Mouse (Mus musculus): Measurements from ENCODE around the gene Aldoc. TPM values are rescaled to one million over a fixed set of nuclear protein-coding genes. Genes with fewer than 3 reads are reported as not detected.

Aldoc gene
- polyA plus RNA-seq, 1 experiment from 2014 or later: 8.8 TPM

GRCm38 (mm10) chr11:78344328-78344889 is 21.6 kb downstream of the Aldoc start:
- DNase-seq (ENCODE audit: low spot score): no peak
- ATAC-seq (replicated peaks; ENCODE audit: low FRiP score): peak; percentile 84
- Histone ChIP-seq H3K36me3 (ENCODE audit: control insufficient read depth, insufficient read depth, low read length) (peaks cover 19% of the 10 kb centered on the region), H3K4me2 (peak overlapping the region; percentile 99), H3K27me3 (replicated peaks; ENCODE audit: control insufficient read depth, insufficient read depth, low read length) (no peaks in the 10 kb centered on the region), H3K4me3 (ENCODE audit: low read depth, low read length) (peak overlapping the region; percentile 96), H3K9ac (ENCODE audit: low read depth, low read length) (peak overlapping the region; percentile 91), H3K4me1 (replicated peaks; ENCODE audit: control insufficient read depth, insufficient read depth, low read length) (peaks cover 39% of the 10 kb centered on the region), H3K27ac (ENCODE audit: low read depth, low read length) (peak overlapping the region; percentile 90), H3K9me3 (ENCODE audit: control insufficient read depth, low read length) (no peaks in the 10 kb centered on the region)
- 39% methylated on average over 6 of the region's 6 CpGs for WGBS

DNA sequence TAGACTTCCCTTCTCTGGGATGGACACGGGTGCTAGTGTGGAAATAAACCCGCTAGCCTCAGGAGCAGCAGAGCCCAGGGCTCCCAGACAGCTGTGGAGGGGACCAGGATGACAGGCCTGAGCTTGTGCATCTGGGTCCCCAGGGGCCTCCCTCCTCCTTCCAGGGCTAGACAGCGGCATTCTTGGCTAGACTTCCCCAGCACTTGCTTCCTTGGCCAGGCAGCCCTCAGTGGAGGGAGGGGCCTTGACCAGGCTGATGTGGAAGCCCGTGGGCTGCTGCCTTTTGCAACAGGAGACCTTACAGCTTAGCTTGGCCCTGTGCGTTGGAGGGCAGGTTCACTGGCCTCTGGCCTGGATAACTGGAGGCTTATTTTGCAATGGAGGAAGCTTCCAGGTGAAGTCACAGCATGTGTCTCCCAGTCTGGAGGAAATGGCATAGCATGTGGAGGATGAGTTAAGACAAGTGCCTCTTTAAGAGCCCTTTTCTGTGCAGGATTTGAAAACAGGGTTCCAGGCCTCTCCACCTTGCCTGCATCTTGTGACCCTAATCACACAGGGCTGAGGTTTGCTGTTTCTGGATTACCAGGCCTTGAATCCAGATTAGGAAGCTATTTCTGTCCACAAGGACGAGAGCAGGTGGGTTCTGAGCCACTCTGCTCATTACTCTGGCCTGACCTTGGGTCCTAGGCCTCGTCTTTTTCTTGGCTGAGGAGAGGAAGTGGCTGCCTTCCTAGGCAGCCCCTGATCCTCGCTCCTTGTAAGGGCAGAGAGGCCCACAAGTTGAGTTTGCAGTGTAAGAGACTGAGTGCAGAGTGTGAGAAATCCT is 22.3 kb downstream of the Aldoc start:
- Histone ChIP-seq H3K27me3 (replicated peaks; ENCODE audit: control insufficient read depth, insufficient read depth, low read length) (no peaks in the 10 kb centered on the region), H3K27ac (ENCODE audit: low read depth, low read length) (peak overlapping the region; percentile 90), H3K4me3 (ENCODE audit: low read depth, low read length) (peak overlapping the region; percentile 96), H3K4me1 (replicated peaks; ENCODE audit: control insufficient read depth, insufficient read depth, low read length) (peaks cover 42% of the 10 kb centered on the region), H3K36me3 (ENCODE audit: control insufficient read depth, insufficient read depth, low read length) (peaks cover 19% of the 10 kb centered on the region), H3K9ac (ENCODE audit: low read depth, low read length) (peak overlapping the region; percentile 59), H3K4me2 (peak overlapping the region; percentile 99), H3K9me3 (ENCODE audit: control insufficient read depth, low read length) (no peaks in the 10 kb centered on the region)
- DNase-seq (ENCODE audit: low spot score): peak; percentile 56
- 33% methylated on average over 8 of the region's 8 CpGs for WGBS
- ATAC-seq (replicated peaks; ENCODE audit: low FRiP score): peak; percentile 21

DNA sequence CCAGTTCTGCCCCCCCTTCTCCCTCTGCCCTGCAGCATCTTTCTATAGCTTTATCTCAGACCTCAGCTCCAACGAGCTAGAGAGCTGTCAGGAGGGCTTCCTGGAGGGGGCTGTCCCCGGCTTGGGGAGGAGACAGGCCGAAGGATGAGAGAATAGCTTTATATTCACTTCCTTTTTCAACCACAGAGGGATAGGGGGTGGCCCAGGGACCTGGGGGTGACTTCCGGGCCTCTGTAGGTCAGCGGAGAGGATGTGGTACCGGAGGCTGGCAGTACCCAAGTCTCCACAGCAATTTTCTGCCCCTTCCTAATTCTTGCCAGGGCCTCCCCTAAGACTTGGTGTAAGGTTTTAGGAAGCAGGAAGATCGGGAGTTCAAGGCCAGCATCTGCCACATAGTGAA is 23.0 kb downstream of the Aldoc start:
- peak overlapping the region; percentile 96 for H3K4me3 ChIP-seq (ENCODE audit: low read depth, low read length)
- ATAC-seq (replicated peaks; ENCODE audit: low FRiP score) (no peak), DNase-seq (ENCODE audit: low spot score) (no peak)
- H3K9me3 ChIP-seq (ENCODE audit: control insufficient read depth, low read length): no peaks in the 10 kb centered on the region
- H3K27ac ChIP-seq (ENCODE audit: low read depth, low read length): peak overlapping the region; percentile 90
- peak overlapping the region; percentile 99 for H3K4me2 ChIP-seq
- peaks cover 42% of the 10 kb centered on the region for H3K4me1 ChIP-seq (replicated peaks; ENCODE audit: control insufficient read depth, insufficient read depth, low read length)
- 37% methylated on average over 7 of the region's 7 CpGs for WGBS
- H3K36me3 ChIP-seq (ENCODE audit: control insufficient read depth, insufficient read depth, low read length): peaks cover 18% of the 10 kb centered on the region
- peak overlapping the region; percentile 59 for H3K9ac ChIP-seq (ENCODE audit: low read depth, low read length)
- no peaks in the 10 kb centered on the region for H3K27me3 ChIP-seq (replicated peaks; ENCODE audit: control insufficient read depth, insufficient read depth, low read length)

DNA sequence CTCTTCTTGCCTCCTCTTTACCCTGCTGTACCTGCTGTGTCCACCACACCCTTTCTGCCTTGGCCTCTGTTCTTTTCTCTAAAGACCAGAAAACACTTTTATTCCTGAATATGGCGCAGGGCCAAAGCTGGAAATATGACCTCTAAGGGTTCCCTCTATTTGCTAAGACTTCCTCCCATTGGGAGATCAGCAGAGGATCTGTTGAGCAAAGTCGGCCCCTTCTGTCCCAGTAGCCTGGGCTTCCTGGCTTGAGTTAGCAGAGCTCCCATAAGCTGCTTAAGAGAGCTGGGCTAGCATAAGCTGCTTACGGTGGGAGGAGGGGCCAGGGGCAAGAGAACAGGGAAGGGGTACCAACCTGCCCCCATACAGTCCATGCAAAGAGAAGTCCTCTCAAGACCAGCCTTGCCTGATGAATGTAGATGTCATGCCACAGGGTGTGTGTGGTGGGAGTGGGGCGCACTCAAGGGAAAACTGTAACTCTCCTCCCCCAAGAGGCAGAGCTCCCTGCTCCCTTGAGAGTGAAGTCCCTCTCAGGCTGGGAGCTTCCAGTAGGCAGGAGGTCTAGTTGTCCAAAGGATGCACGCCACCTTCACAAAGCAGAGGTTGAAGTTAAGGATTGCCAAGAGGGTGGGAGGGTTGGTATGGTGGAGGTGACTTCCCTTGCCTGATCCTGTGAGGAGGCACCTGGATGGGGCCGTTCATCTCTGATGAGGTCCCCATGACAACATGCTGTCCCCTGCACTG is 23.7 kb downstream of the Aldoc start:
- H3K9me3 ChIP-seq (ENCODE audit: control insufficient read depth, low read length): no peaks in the 10 kb centered on the region
- DNase-seq (ENCODE audit: low spot score) (no peak), ATAC-seq (replicated peaks; ENCODE audit: low FRiP score) (no peak)
- peak overlapping the region; percentile 59 for H3K9ac ChIP-seq (ENCODE audit: low read depth, low read length)
- H3K4me3 ChIP-seq (ENCODE audit: low read depth, low read length): peak overlapping the region; percentile 96
- WGBS: 78% methylated on average over 6 of the region's 6 CpGs
- no peaks in the 10 kb centered on the region for H3K27me3 ChIP-seq (replicated peaks; ENCODE audit: control insufficient read depth, insufficient read depth, low read length)
- H3K27ac ChIP-seq (ENCODE audit: low read depth, low read length): peak overlapping the region; percentile 90
- peak overlapping the region; percentile 99 for H3K4me2 ChIP-seq
- peaks cover 42% of the 10 kb centered on the region for H3K4me1 ChIP-seq (replicated peaks; ENCODE audit: control insufficient read depth, insufficient read depth, low read length)
- peaks cover 14% of the 10 kb centered on the region for H3K36me3 ChIP-seq (ENCODE audit: control insufficient read depth, insufficient read depth, low read length)

DNA sequence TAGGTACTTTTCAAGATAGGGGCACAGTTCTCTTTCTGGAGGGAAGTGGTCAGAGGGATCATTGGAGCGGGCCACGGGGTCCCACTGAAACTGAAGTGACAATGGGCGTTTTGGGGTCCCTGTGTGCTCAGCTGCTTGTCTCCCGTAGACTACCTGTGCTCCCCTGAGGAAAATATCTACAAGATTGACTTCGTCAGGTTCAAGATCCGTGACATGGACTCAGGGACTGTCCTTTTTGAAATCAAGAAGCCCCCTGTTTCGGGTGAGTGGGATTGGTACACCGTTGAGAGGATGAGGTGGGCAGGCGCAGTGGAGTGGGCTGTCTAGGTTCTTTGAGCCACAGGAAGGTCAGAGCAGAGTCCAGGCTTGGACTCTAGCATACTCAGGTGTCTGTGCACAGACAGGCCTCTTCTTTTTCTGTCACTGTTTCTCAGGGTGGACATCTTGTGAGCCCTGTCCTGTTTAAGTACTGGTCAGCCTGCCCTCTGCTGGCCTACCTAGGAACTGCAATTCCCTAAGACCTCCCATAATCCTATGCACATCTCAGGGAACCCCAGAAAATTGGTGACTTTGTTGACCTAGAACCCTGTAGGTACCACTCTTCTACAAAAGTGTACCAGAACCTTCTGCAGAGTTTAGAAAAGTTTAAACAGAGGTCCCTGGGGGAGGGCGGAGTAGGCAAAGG is 24.4 kb downstream of the Aldoc start:
- ATAC-seq (replicated peaks; ENCODE audit: low FRiP score) (no peak; the same call in 1 of the 2 replicates), DNase-seq (ENCODE audit: low spot score) (peak; percentile 58)
- WGBS: 89% methylated on average over 10 of the region's 10 CpGs
- peaks cover 42% of the 10 kb centered on the region for H3K4me1 ChIP-seq (replicated peaks; ENCODE audit: control insufficient read depth, insufficient read depth, low read length)
- no peak overlapping the region for H3K9ac ChIP-seq (ENCODE audit: low read depth, low read length)
- H3K36me3 ChIP-seq (ENCODE audit: control insufficient read depth, insufficient read depth, low read length): peaks cover 14% of the 10 kb centered on the region
- H3K4me2 ChIP-seq: peak overlapping the region; percentile 99
- no peak overlapping the region for H3K4me3 ChIP-seq (ENCODE audit: low read depth, low read length)
- no peaks in the 10 kb centered on the region for H3K27me3 ChIP-seq (replicated peaks; ENCODE audit: control insufficient read depth, insufficient read depth, low read length)
- no peaks in the 10 kb centered on the region for H3K9me3 ChIP-seq (ENCODE audit: control insufficient read depth, low read length)
- no peak overlapping the region for H3K27ac ChIP-seq (ENCODE audit: low read depth, low read length)

- H3K27ac ChIP-seq (ENCODE audit: low read depth, low read length): peak overlapping the region; percentile 30; the same call in 1 of the 2 replicates
- H3K4me3 ChIP-seq (ENCODE audit: low read depth, low read length): no peak overlapping the region
- no peak for ATAC-seq (replicated peaks; ENCODE audit: low FRiP score)
- peak overlapping the region; percentile 17; the same call in 1 of the 2 replicates for H3K4me2 ChIP-seq
- no peaks in the 10 kb centered on the region for H3K27me3 ChIP-seq (replicated peaks; ENCODE audit: control insufficient read depth, insufficient read depth, low read length)
- H3K36me3 ChIP-seq (ENCODE audit: control insufficient read depth, insufficient read depth, low read length): peaks cover 14% of the 10 kb centered on the region
- 76% methylated on average over 9 of the region's 9 CpGs for WGBS
- DNase-seq (ENCODE audit: low spot score): no peak
- no peak overlapping the region for H3K9ac ChIP-seq (ENCODE audit: low read depth, low read length)
- no peaks in the 10 kb centered on the region for H3K9me3 ChIP-seq (ENCODE audit: control insufficient read depth, low read length)
- peaks cover 39% of the 10 kb centered on the region for H3K4me1 ChIP-seq (replicated peaks; ENCODE audit: control insufficient read depth, insufficient read depth, low read length)
Observed at GRCm38 (mm10) chr11:78347908-78348307, 25.1 kb downstream of the Aldoc start.

DNA sequence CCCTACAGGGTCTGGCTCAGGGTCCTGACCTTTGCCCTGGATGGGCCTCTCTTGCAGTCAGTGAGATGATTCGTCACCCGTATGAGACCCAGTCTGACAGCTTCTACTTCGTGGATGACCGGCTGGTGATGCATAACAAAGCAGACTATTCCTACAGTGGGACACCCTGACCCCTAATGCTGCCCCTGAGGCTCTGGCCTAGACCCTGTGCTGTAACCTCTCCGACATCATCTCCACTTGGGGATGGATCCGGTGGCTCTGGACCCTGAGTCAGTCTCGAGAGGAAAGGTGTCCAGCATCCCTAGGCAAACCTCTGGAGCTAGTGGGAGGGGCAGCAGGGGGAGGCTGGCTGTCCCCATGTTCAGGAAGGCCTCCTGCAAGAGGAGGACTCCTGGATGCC is 25.7 kb downstream of the Aldoc start:
- Histone ChIP-seq H3K9ac (ENCODE audit: low read depth, low read length) (no peak overlapping the region), H3K4me2 (no peak overlapping the region), H3K4me3 (ENCODE audit: low read depth, low read length) (no peak overlapping the region), H3K36me3 (ENCODE audit: control insufficient read depth, insufficient read depth, low read length) (peaks cover 14% of the 10 kb centered on the region), H3K9me3 (ENCODE audit: control insufficient read depth, low read length) (no peaks in the 10 kb centered on the region), H3K27ac (ENCODE audit: low read depth, low read length) (no peak overlapping the region), H3K4me1 (replicated peaks; ENCODE audit: control insufficient read depth, insufficient read depth, low read length) (peaks cover 39% of the 10 kb centered on the region), H3K27me3 (replicated peaks; ENCODE audit: control insufficient read depth, insufficient read depth, low read length) (no peaks in the 10 kb centered on the region)
- 67% methylated on average over 7 of the region's 7 CpGs for WGBS
- ATAC-seq (replicated peaks; ENCODE audit: low FRiP score) (no peak), DNase-seq (ENCODE audit: low spot score) (no peak)

Measured in liver, embryonic 11.5 days (tissue).